Mouse (Mus musculus) heart, embryonic 15.5 days (tissue): ENCODE measurements at regions not wholly inside any gene's neighbourhood (a gene's known extent, or its start where the extent isn't known, plus 50 kb on each side); places are given as distances from the start of the nearest gene placed in this dataset.

Experiments
- ATAC-seq: fragments of 200-750 bp; cut with Nextera tagmentation; replicated peaks from 2 replicates; pipeline ENCODE4 v1.8.0; 2017; ENCODE audit warnings: low read depth, moderate TSS enrichment; ENCODE audit not compliant: insufficient number of reproducible peaks, insufficient read depth, low FRiP score
- H3K27ac ChIP-seq: fragments of 300-500 bp; sonication (generic); 2 replicates; pipeline ENCODE4 v1.5.1; 2015; ENCODE audit warnings: mild to moderate bottlenecking, inconsistent platforms
- H3K27me3 ChIP-seq: fragments of 300-500 bp; sonication (generic); 2 replicates; pipeline ENCODE4 v1.6.1; 2015; ENCODE audit warnings: inconsistent platforms
- H3K36me3 ChIP-seq: fragments of 300-500 bp; sonication (generic); 2 replicates; pipeline ENCODE4 v1.6.1; 2015; ENCODE audit warnings: mild to moderate bottlenecking, inconsistent platforms
- H3K4me1 ChIP-seq: fragments of 300-500 bp; sonication (generic); replicated peaks from 2 replicates; pipeline ENCODE4 v1.6.1; 2015; ENCODE audit warnings: inconsistent platforms
- H3K4me2 ChIP-seq: fragments of 300-500 bp; sonication (generic); 2 replicates; pipeline ENCODE4 v1.6.1; 2015; ENCODE audit warnings: inconsistent platforms, mild to moderate bottlenecking, moderate library complexity
- H3K4me3 ChIP-seq: fragments of 300-500 bp; sonication (generic); 2 replicates; pipeline ENCODE4 v1.5.1; 2015; ENCODE audit warnings: mild to moderate bottlenecking, inconsistent platforms
- H3K9ac ChIP-seq: fragments of 300-500 bp; sonication (generic); 2 replicates; pipeline ENCODE4 v1.6.1; 2015; ENCODE audit warnings: mild to moderate bottlenecking, inconsistent platforms
- H3K9me3 ChIP-seq: fragments of 300-500 bp; sonication (generic); replicated peaks from 2 replicates; pipeline ENCODE4 v1.6.1; 2016; ENCODE audit warnings: inconsistent platforms
- WGBS: fragments of 180-500 bp; shearing (Covaris S2); methylation state at CpG from one replicate; pipeline ENCODE4 v1.1.7; 2015; ENCODE audit warnings: mixed read lengths; 5-methylcytosine and 5-hydroxymethylcytosine counted together

- peak overlapping the region; percentile 65 for H3K27ac ChIP-seq
- H3K27me3 ChIP-seq, result no peaks in the 10 kb centered on the region
- no peaks in the 10 kb centered on the region for H3K36me3 ChIP-seq
- no peak overlapping the region for H3K9ac ChIP-seq
- peaks cover 7% of the 10 kb centered on the region for H3K4me1 ChIP-seq
- ATAC-seq, result peak; percentile 86
- WGBS, result 42% methylated on average over 13 of the region's 13 CpGs
- no peak overlapping the region for H3K4me3 ChIP-seq
- no peak overlapping the region for H3K4me2 ChIP-seq
- no peaks in the 10 kb centered on the region for H3K9me3 ChIP-seq
Observed at GRCm38 (mm10) chr3:75696117-75697077, 51.6 kb upstream of the Gm29133 start.
